ENCODE assay signal across 10 mouse cellular contexts in genomic region chr13:97927376-97928134, GRCm38 (mm10).
A peak's percentile ranks its signal among the peaks of the same experiment; 100 is the strongest.
DNase-seq lines count a peak whose midpoint lies in the region; ATAC-seq and TF ChIP-seq lines count a peak whose summit lies in the region.
"Had no signal": no experiment of that assay in that cellular context is flagged by ENCODE, and none has a peak within 500 bp of the region (broad histone marks: within the 10 kb centered on the region; RNA-seq: fewer than 3 reads in every experiment).

No protein-coding gene starts in this region.

- no peak for DNase-seq in heart, postnatal 4 days
- DNase-seq in ES-E14 (ENCODE audit: low read depth, low spot score) = no peak
- DNase-seq in embryo, embryonic 11.5 days (ENCODE audit: low read depth, low spot score) = peak; percentile 30
- no peak for DNase-seq in ovary, postnatal 36 days (ENCODE audit: low spot score)
- no peak for DNase-seq in thymus, postnatal 25 days
- DNase-seq in heart, adult 8-10 months (ENCODE audit: low spot score) = no peak
- DNase-seq: liver had no signal

- H3K4me1 ChIP-seq in heart, embryonic 11.5 days (ENCODE audit: control insufficient read depth, insufficient read depth, low read length) = no peaks in the 10 kb centered on the region
- H3K4me1 ChIP-seq in ES-E14 (ENCODE audit: control insufficient read depth in 2 of 2, insufficient read depth in 2 of 2, low read length in 2 of 2, poor library complexity in 1 of 2) = no peaks in the 10 kb centered on the region
- H3K4me1 ChIP-seq in limb, embryonic 13.5 days = peaks cover 74% of the 10 kb centered on the region

- in situ Hi-C loops in ES-E14 (cut with MboI; ENCODE audit: low sequenced_read_pairs in 2 of 2, unreplicated experiment in 2 of 2) = loop anchor here in 1 of 2 experiments (25.0 kb wide), 1 partner anchor 415 kb away; no protein-coding TSS in a partner anchor

- no peak overlapping the region for H3K9ac ChIP-seq in heart, embryonic 11.5 days (ENCODE audit: low read depth, low read length)
- no peak overlapping the region for H3K9ac ChIP-seq in ES-E14 (ENCODE audit: insufficient read depth, low read depth, low read length, poor library complexity, severe bottlenecking)
- H3K9ac ChIP-seq in limb, embryonic 13.5 days = no peak overlapping the region
- H3K9ac ChIP-seq: forebrain, embryonic 15.5 days had no signal

- H3K27ac ChIP-seq in heart, embryonic 11.5 days (ENCODE audit: low read depth, low read length) = no peak overlapping the region
- H3K27ac ChIP-seq in ES-E14 (ENCODE audit: insufficient read depth, low read depth, low read length, poor library complexity, severe bottlenecking) = no peak overlapping the region
- peak overlapping the region; percentile 28; the same call in 1 of the 2 replicates for H3K27ac ChIP-seq in limb, embryonic 13.5 days
- H3K27ac ChIP-seq: forebrain, embryonic 15.5 days had no signal

- no peaks in the 10 kb centered on the region for H3K9me3 ChIP-seq in heart, embryonic 11.5 days (replicated peaks; ENCODE audit: control insufficient read depth, low read length)
- H3K9me3 ChIP-seq in ES-E14 (ENCODE audit: control insufficient read depth, insufficient read depth, low read depth, low read length) = no peaks in the 10 kb centered on the region
- no peaks in the 10 kb centered on the region for H3K9me3 ChIP-seq in limb, embryonic 13.5 days
- H3K9me3 ChIP-seq: forebrain, embryonic 15.5 days had no signal

- no peak for ATAC-seq in heart, embryonic 11.5 days (replicated peaks; ENCODE audit: insufficient number of reproducible peaks, low FRiP score, low TSS enrichment)
- no peak for ATAC-seq in limb, embryonic 13.5 days (ENCODE audit: low FRiP score, low read depth)
- ATAC-seq: forebrain, embryonic 15.5 days had no signal

- H3K36me3 ChIP-seq in heart, embryonic 11.5 days (ENCODE audit: control insufficient read depth, insufficient read depth, low read length) = no peaks in the 10 kb centered on the region; the same call in 1 of the 2 replicates
- no peaks in the 10 kb centered on the region for H3K36me3 ChIP-seq in ES-E14 (ENCODE audit: control insufficient read depth, insufficient read depth, low read length, poor library complexity, severe bottlenecking)
- H3K36me3 ChIP-seq in limb, embryonic 13.5 days = peaks cover 9% of the 10 kb centered on the region
- H3K36me3 ChIP-seq: forebrain, embryonic 15.5 days had no signal

- WGBS in heart, embryonic 11.5 days (ENCODE audit: insufficient replicate concordance) = 62% methylated on average over 14 of the region's 14 CpGs
- 20% methylated on average over 14 of the region's 14 CpGs for WGBS in limb, embryonic 13.5 days

- H3K4me2 ChIP-seq in heart, embryonic 11.5 days = 0 out of 2 replicates have a peak overlapping the region, but pooled peaks have one; percentile 5
- peak overlapping the region; percentile 39 for H3K4me2 ChIP-seq in limb, embryonic 13.5 days (replicated peaks)
- H3K4me2 ChIP-seq: forebrain, embryonic 15.5 days had no signal

- H3K27me3 ChIP-seq in heart, embryonic 11.5 days (ENCODE audit: control insufficient read depth, insufficient read depth, low read length) = no peaks in the 10 kb centered on the region
- peaks cover 5% of the 10 kb centered on the region for H3K27me3 ChIP-seq in limb, embryonic 13.5 days
- H3K27me3 ChIP-seq: forebrain, embryonic 15.5 days had no signal

- H3K4me3 ChIP-seq in heart, embryonic 11.5 days (ENCODE audit: low read depth, low read length) = no peak overlapping the region
- no peak overlapping the region for H3K4me3 ChIP-seq in ES-E14 (ENCODE audit: insufficient read depth in 1 of 2, low read depth in 1 of 2, low read length in 2 of 2, poor library complexity in 1 of 2, severe bottlenecking in 1 of 2)
- H3K4me3 ChIP-seq in limb, embryonic 13.5 days = no peak overlapping the region
- H3K4me3 ChIP-seq: forebrain, embryonic 15.5 days had no signal

TF ChIP-seq in ES-E14, 5 proteins besides CTCF, POLR2A, EP300 and RAD21:
- no peak for TF ChIP-seq CHD2 (IDR thresholded peaks at IDR 0.05; ENCODE audit: low read depth, low read length)
- TF ChIP-seq HCFC1 (IDR thresholded peaks at IDR 0.05; ENCODE audit: borderline replicate concordance, insufficient read depth, low read length) = no peak
- TF ChIP-seq ZNF384 (IDR thresholded peaks at IDR 0.05; ENCODE audit: low read depth, low read length) = 0 out of 2 replicates have a peak, but pooled peaks have one; percentile 4
- no peak for TF ChIP-seq MAFK (IDR thresholded peaks at IDR 0.05; ENCODE audit: insufficient read depth, low read depth, low read length)
- TF ChIP-seq ZC3H11A (IDR thresholded peaks at IDR 0.05; ENCODE audit: borderline replicate concordance, low read depth, low read length) = no peak
